Mouse (Mus musculus) kidney, embryonic 15.5 days (tissue): Measurements from ENCODE around the gene Shcbp1l. TPM values are rescaled to one million over a fixed set of nuclear protein-coding genes. Genes with fewer than 3 reads are reported as not detected.
"Not testable (repeated sequence)": the region's sequence is repeated elsewhere in the genome, so short reads cannot be mapped to it uniquely, and the experiment has no call there.

ENCODE experiments used
- ATAC-seq: fragments of 200-750 bp; cut with Nextera tagmentation; replicated peaks from 2 replicates; pipeline ENCODE4 v1.8.0; 2017; ENCODE audit warnings: moderate TSS enrichment; ENCODE audit not compliant: low FRiP score
- H3K27ac ChIP-seq: fragments of 300-500 bp; sonication (generic); 2 replicates; pipeline ENCODE4 v1.5.1; 2015; ENCODE audit warnings: mild to moderate bottlenecking, inconsistent platforms
- H3K27me3 ChIP-seq: fragments of 300-500 bp; sonication (generic); 2 replicates; pipeline ENCODE4 v1.6.1; 2015; ENCODE audit warnings: inconsistent platforms
- H3K36me3 ChIP-seq: fragments of 300-500 bp; sonication (generic); 2 replicates; pipeline ENCODE4 v1.6.1; 2015; ENCODE audit warnings: inconsistent platforms
- H3K4me1 ChIP-seq: fragments of 300-500 bp; sonication (generic); 2 replicates; pipeline ENCODE4 v1.6.1; 2015; ENCODE audit warnings: inconsistent platforms
- H3K4me2 ChIP-seq: fragments of 300-500 bp; sonication (generic); 2 replicates; pipeline ENCODE4 v1.6.1; 2015; ENCODE audit warnings: moderate library complexity, mild to moderate bottlenecking, inconsistent platforms
- H3K4me3 ChIP-seq: fragments of 300-500 bp; sonication (generic); replicated peaks from 2 replicates; pipeline ENCODE4 v1.5.1; 2015; ENCODE audit warnings: mild to moderate bottlenecking, inconsistent platforms
- H3K9ac ChIP-seq: fragments of 300-500 bp; sonication (generic); 2 replicates; pipeline ENCODE4 v1.6.1; 2015; ENCODE audit warnings: mild to moderate bottlenecking, inconsistent platforms
- H3K9me3 ChIP-seq: fragments of 300-500 bp; sonication (generic); replicated peaks from 2 replicates; pipeline ENCODE4 v1.6.1; 2016; ENCODE audit warnings: inconsistent platforms
- WGBS: fragments of 180-500 bp; shearing (Covaris S2); methylation state at CpG from one replicate; pipeline ENCODE4 v1.1.7; 2015; ENCODE audit warnings: mixed read lengths; 5-methylcytosine and 5-hydroxymethylcytosine counted together
- polyA plus RNA-seq: library from polyadenylated mRNA; unstranded; fragments of >200 nt; fragmentation: Nextera tagmentation; extraction: Ambion mirVana; gene quantifications from 2 replicates; pipeline ENCODE4 v1.2.1, GENCODE M21; 2015

The Shcbp1l gene
- polyA plus RNA-seq, 1 experiment from 2014 or later = 0.13 TPM

DNA sequence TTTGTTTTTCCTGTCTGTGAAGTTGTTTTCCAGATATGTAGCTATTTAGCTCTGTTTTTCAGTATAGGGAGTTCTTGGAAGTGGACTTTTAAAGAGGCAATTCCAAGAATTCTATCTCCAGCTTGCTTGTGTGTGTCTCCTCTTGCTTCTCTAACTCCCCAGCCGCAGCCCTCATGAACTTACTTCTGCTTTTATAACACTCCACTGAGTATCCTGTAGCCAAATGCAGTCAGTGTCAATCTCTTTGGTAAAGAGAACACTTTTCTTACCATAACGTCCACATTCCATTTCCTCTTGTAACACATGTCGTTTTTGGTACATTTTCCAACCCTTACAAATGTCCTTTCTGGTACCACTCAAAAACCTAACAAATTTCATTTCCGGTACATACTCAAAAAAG lies 14.0 kb upstream of the Shcbp1l start:
- not testable (repeated sequence) for H3K4me3 ChIP-seq, H3K9ac ChIP-seq, H3K27me3 ChIP-seq, ATAC-seq, H3K9me3 ChIP-seq, H3K4me2 ChIP-seq, H3K27ac ChIP-seq, H3K36me3 ChIP-seq, H3K4me1 ChIP-seq
- WGBS = 88% methylated on average over 1 of the region's 4 CpGs

DNA sequence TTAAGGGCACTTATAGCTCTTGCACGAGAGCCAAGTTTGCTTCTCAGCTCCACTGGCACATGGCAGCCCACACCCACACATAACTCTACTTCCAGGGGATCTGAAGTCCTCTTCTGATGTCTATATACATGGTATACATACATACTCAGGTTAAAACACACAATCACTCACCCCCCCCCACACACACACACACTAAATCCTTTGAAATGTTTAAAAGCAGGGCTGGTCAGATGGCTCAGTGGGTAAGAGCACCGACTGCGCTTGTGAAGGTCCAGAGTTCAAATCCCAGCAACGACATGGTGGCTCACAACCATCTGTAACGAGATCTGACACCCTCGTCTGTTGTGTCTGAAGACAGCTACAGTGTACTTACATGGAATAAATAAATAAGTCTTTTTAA lies 13.2 kb upstream of the Shcbp1l start:
- Histone ChIP-seq H3K36me3 (no peaks in the 10 kb centered on the region), H3K27me3 (no peaks in the 10 kb centered on the region), H3K4me1 (no peaks in the 10 kb centered on the region), H3K9ac (no peak overlapping the region), H3K4me3 (no peak overlapping the region), H3K4me2 (no peak overlapping the region), H3K9me3 (no peaks in the 10 kb centered on the region), H3K27ac (no peak overlapping the region)
- WGBS = 83% methylated on average over 6 of the region's 6 CpGs
- no peak for ATAC-seq

DNA sequence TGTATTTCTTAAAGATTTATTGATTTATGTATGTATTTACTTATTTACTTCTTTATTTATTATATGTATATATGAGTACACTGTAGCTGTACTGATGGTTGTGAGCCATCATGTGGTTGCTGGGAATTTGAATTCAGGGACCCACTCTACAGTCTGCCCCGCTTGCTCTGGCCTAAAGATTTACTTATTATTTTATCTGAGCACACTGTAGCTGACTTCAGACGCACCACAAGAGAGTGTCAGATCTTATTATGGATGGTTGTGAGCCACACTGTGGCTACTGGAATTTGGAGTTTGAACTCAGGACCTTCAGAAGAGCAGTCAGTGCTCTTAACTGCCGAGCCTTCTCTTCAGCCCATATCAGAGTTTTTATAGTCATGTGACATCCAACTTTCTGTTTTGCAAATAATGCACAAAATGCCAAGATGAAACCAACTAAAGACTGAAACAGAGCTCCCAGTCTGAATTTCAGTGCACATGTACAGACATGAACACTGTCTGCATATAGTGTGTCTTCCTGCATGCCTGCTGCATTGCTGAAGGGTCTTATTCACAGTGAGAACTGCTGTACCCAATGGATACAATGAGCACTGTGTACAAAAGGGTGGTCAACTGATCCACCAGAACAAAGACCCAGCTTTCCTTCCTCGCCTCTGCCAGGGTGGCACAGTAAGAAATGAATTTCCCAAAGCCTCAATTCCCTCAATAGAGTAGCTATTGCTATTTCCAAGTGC lies 12.1 kb upstream of the Shcbp1l start:
- H3K9ac ChIP-seq, ATAC-seq: not testable (repeated sequence)
- 96% methylated on average over 3 of the region's 4 CpGs for WGBS

DNA sequence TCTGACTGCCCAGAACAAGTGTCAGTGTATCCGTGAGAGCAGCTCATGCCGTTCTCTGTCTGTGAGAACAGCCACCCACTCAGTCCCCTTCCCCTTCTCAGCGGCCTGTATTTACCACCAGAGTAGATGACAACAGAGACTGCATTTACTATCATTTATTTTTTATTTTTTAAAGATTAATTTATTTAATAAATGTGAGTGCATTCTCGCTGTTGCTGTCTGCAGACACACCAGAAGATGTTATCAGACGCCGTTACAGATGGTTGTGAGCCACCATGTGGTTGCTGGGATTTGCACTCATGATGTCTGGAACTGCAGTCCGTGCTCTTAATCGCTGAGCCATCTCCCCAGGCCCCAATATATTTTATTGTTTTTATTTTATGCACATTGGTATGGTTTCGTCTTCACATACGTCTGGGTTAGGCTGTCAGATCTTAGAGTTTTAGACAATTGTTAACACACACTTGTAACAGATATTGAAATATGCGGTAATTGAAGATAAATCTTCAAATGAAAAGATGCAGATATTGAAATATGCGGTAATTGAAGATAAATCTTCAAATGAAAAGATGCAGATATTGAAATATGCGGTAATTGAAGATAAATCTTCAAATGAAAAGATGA lies 11.5 kb upstream of the Shcbp1l start:
- not testable (repeated sequence) for H3K4me3 ChIP-seq, H3K27ac ChIP-seq, H3K4me2 ChIP-seq, H3K27me3 ChIP-seq, H3K9ac ChIP-seq, H3K9me3 ChIP-seq, H3K4me1 ChIP-seq, H3K36me3 ChIP-seq, ATAC-seq
- WGBS = 83% methylated on average over 13 of the region's 13 CpGs

More for the DNA sequence above, 12.1 kb upstream of the Shcbp1l start:
- H3K9me3 ChIP-seq, H3K27ac ChIP-seq, H3K27me3 ChIP-seq, H3K4me1 ChIP-seq, H3K4me3 ChIP-seq, H3K4me2 ChIP-seq, H3K36me3 ChIP-seq: not testable (repeated sequence)

DNA sequence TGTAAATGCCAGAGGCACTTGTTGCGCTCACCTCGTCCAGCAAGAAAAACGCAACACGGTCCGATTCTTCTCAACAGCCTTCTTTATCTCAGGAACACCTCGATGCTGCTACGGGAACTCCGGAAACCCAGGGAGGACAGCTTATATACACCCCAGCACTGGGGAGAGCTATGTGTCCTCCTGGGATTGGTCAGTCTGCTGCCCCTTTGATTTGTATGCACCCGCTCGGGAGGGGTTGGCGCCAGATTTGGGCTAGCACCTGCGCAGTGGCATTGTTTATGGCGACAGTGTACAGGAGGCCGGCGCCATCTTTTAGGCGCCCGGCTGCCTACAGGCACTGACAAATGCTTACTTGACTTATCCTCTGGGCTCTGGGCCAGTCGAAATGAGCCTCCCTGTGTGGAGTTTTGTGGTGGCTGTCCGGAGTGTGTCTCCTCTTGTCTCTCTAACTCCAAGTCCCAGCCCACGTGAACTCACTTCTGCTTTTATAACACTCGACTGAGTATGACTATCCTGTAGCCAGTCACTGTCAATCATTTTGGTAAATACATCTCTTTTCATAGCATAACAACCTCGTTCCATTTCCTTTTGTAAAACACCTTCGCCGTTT lies 10.7 kb upstream of the Shcbp1l start:
- ATAC-seq = not testable (repeated sequence)

DNA sequence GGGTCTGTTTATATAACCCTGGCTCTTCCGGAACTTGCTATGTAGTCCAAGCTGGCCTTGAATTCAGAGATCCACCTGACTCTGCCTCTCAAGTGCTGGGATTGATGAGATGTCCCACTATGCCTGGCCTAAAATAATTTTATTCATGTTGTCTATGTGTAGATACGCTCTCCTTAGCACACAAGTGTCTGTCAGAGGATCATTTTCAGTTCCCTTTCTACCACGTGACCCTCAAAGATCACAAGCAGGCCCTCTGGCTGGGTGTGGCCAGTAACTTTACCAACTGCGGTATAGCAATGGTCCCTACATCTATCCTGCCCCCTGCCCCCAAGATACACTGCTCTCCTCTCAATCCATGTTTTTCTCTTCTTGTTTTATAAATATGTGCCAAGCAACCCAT lies 10.0 kb upstream of the Shcbp1l start:
- no peak for ATAC-seq
- no peaks in the 10 kb centered on the region for H3K36me3 ChIP-seq
- 86% methylated on average over 4 of the region's 4 CpGs for WGBS
- H3K4me1 ChIP-seq = no peaks in the 10 kb centered on the region
- H3K9ac ChIP-seq = no peak overlapping the region
- no peaks in the 10 kb centered on the region for H3K9me3 ChIP-seq
- no peak overlapping the region for H3K4me3 ChIP-seq
- no peak overlapping the region for H3K27ac ChIP-seq
- no peaks in the 10 kb centered on the region for H3K27me3 ChIP-seq
- no peak overlapping the region for H3K4me2 ChIP-seq

More for the DNA sequence above, 10.7 kb upstream of the Shcbp1l start:
- not testable (repeated sequence) for H3K4me1 ChIP-seq, H3K36me3 ChIP-seq, H3K27me3 ChIP-seq, H3K4me3 ChIP-seq, H3K4me2 ChIP-seq, H3K9ac ChIP-seq, H3K9me3 ChIP-seq, H3K27ac ChIP-seq
- WGBS = 88% methylated on average over 24 of the region's 24 CpGs

DNA sequence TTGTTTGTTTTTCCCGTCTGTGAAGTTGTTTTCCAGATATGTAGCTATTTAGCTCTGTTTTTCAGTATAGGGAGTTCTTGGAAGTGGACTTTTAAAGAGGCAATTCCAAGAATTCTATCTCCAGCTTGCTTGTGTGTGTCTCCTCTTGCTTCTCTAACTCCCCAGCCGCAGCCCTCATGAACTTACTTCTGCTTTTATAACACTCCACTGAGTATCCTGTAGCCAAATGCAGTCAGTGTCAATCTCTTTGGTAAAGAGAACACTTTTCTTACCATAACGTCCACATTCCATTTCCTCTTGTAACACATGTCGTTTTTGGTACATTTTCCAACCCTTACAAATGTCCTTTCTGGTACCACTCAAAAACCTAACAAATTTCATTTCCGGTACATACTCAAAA lies 9.2 kb upstream of the Shcbp1l start:
- H3K27ac ChIP-seq, H3K4me1 ChIP-seq, H3K27me3 ChIP-seq, H3K9me3 ChIP-seq, H3K4me2 ChIP-seq, H3K36me3 ChIP-seq, H3K9ac ChIP-seq, H3K4me3 ChIP-seq, ATAC-seq: not testable (repeated sequence)
- 58% methylated on average over 3 of the region's 5 CpGs for WGBS

DNA sequence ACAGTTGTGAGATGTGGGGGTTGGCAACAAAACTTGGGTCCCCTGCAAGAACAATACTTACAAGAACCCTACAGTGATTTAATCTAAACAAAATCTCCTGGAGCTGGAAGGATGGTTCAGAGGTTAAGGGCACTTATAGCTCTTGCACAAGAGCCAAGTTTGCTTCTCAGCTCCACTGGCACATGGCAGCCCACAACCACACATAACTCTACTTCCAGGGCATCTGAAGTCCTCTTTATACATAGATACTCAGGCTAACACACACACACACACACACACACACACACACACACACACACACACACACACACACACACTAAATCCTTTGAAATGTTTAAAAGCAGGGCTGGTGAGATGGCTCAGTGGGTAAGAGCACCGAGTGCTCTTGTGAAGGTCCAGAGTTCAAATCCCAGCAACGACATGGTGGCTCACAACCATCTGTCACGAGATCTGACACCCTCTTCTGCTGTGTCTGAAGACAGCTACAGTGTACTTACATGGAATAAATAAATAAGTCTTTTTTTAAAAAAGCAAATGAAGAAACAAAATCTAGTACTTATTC lies 8.6 kb upstream of the Shcbp1l start:
- not testable (repeated sequence) for H3K4me1 ChIP-seq, H3K27ac ChIP-seq, H3K27me3 ChIP-seq, ATAC-seq, H3K9ac ChIP-seq, H3K36me3 ChIP-seq, H3K4me3 ChIP-seq, H3K4me2 ChIP-seq, H3K9me3 ChIP-seq
- 73% methylated on average over 3 of the region's 3 CpGs for WGBS

DNA sequence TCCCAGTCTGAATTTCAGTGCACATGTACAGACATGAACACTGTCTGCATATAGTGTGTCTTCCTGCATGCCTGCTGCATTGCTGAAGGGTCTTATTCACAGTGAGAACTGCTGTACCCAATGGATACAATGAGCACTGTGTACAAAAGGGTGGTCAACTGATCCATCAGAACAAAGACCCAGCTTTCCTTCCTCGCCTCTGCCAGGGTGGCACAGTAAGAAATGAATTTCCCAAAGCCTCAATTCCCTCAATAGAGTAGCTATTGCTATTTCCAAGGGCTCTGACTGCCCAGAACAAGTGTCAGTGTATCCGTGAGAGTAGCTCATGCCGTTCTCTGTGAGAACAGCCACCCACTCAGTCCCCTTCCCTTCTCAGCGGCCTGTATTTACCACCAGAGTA lies 7.2 kb upstream of the Shcbp1l start:
- 78% methylated on average over 4 of the region's 4 CpGs for WGBS
- not testable (repeated sequence) for H3K4me3 ChIP-seq, H3K9ac ChIP-seq, H3K4me1 ChIP-seq, H3K9me3 ChIP-seq, H3K4me2 ChIP-seq, H3K27me3 ChIP-seq, H3K27ac ChIP-seq, ATAC-seq, H3K36me3 ChIP-seq

DNA sequence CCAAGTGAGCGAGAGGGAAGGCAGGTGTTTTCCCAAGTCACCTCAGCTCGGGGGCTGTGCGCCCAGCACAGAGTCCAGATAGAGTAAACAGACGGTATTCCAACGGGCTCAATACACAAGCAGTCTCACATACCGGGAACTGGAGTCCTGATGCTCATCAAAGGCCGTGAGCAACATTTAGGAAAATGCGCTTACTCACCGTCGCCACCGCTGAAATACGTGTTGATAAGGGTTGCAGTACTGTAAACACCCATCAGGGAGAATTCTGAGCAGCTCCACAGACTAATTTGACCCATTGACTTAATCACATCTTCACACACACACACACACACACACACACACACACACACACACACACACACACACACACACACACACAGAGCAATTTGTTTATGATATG lies 691 bp upstream of the Shcbp1l start:
- peak; percentile 23; the same call in 1 of the 2 replicates for ATAC-seq
- no peak overlapping the region for H3K9ac ChIP-seq

DNA sequence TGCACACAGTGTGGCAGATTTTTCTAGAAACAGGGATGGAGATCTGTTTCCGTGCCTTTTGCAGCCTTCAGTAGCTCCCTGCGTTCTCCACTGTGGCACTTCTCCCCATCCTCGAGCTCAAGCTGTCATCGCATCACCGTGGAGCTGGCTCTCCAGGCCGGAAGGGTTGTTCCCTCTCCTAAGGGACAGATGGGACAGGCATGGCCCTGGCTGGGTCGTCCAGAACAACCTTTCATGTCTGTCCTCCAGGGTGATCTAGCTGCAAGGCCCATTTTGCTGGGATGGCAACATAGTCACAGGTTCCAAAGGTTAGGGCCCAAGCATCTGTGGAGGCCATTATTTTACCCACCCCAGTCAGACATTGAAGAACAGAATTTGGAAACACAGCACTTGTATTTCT lies 6.2 kb downstream of the Shcbp1l start:
- Histone ChIP-seq H3K4me1 (no peaks in the 10 kb centered on the region), H3K9me3 (no peaks in the 10 kb centered on the region), H3K9ac (no peak overlapping the region), H3K27me3 (peaks cover 4% of the 10 kb centered on the region), H3K36me3 (no peaks in the 10 kb centered on the region), H3K4me2 (no peak overlapping the region), H3K4me3 (no peak overlapping the region), H3K27ac (no peak overlapping the region)
- WGBS = 70% methylated on average over 7 of the region's 7 CpGs
- ATAC-seq = no peak

More for the DNA sequence above, 691 bp upstream of the Shcbp1l start:
- H3K4me2 ChIP-seq = peak overlapping the region; percentile 100
- peak overlapping the region; percentile 59 for H3K4me3 ChIP-seq
- H3K4me1 ChIP-seq = peaks cover 16% of the 10 kb centered on the region
- peaks cover 17% of the 10 kb centered on the region for H3K27me3 ChIP-seq
- H3K27ac ChIP-seq = no peak overlapping the region
- no peaks in the 10 kb centered on the region for H3K9me3 ChIP-seq
- 29% methylated on average over 12 of the region's 12 CpGs for WGBS
- H3K36me3 ChIP-seq = no peaks in the 10 kb centered on the region

DNA sequence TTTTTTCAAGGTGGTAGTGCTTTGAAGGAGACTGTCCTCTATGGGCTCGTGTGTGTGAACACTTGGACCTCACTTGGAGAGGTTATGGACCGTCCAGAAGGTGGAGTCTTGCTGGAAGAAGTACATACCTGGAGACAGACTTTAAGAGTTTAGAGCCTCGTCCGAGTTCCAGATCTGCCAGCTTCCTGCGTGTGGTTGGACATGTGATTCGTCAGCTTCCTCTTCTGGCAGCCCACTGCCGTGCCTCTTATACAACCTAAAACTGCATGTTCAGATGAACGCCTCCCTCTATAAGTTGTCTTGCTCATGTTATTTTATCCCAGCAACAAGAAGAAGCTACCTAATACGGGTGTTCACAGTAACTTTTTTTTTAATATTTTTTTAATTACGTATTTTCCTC lies 6.7 kb downstream of the Shcbp1l start:
- Histone ChIP-seq H3K4me3 (no peak overlapping the region), H3K9ac (no peak overlapping the region), H3K4me2 (no peak overlapping the region), H3K4me1 (no peaks in the 10 kb centered on the region), H3K9me3 (no peaks in the 10 kb centered on the region), H3K36me3 (no peaks in the 10 kb centered on the region), H3K27me3 (peaks cover 2% of the 10 kb centered on the region; the same call in 1 of the 2 replicates), H3K27ac (no peak overlapping the region)
- WGBS = 75% methylated on average over 10 of the region's 10 CpGs
- no peak for ATAC-seq
